Mouse (Mus musculus) gonadal fat pad, adult 2 months (tissue): Measurements from ENCODE around the gene Inhbc. TPM values are rescaled to one million over a fixed set of nuclear protein-coding genes. Genes with fewer than 3 reads are reported as not detected.

Experiments used
- DNase-seq: peaks from one replicate; pipeline ENCODE4 v3.0.0-alpha.2; 2012; ENCODE audit warnings: low read depth
- polyA plus RNA-seq: library from polyadenylated mRNA; depleted of rRNA; stranded (reverse); fragments of >200 nt; gene quantifications from 2 replicates; pipeline ENCODE4 v1.2.3, GENCODE M21; 2012

Gene Inhbc
- polyA plus RNA-seq, 1 experiment: not detected

DNA sequence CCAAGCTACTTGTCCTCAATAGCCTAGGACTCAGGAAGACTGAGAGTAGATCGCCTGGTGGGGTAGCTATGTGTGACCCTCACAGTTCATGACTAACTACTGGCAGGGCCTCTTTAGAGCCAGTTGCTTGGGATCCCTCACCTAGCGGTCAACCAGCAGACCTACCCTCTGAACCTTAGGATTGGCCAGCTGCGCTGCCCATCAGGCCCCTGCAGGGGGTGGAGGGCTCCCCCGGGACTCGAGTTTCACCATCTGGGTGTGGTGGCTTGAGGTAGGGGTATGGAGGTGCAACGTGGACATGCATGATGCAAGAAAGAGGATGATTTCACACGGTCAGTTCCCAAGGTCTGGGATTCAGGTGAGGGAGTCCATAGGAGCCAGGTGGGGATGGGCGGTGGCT is 18.5 kb downstream of the Inhbc start:
- DNase-seq: no peak

DNA sequence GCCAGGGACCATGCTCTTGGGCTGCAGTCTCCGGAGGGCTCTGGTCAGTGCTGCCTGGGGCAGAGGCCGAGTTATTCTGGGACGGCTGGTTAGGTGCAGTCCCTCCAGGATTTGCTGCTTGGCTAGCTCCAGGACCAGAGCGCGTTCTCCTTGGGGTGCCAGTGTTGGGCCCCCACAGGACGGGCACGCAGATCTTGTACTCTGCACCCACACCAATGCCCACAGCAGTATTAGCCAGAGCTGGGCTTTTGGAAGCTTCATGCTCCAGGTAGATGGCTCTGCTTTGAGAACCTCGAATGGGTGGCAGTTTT is 19.0 kb downstream of the Inhbc start:
- no peak for DNase-seq

DNA sequence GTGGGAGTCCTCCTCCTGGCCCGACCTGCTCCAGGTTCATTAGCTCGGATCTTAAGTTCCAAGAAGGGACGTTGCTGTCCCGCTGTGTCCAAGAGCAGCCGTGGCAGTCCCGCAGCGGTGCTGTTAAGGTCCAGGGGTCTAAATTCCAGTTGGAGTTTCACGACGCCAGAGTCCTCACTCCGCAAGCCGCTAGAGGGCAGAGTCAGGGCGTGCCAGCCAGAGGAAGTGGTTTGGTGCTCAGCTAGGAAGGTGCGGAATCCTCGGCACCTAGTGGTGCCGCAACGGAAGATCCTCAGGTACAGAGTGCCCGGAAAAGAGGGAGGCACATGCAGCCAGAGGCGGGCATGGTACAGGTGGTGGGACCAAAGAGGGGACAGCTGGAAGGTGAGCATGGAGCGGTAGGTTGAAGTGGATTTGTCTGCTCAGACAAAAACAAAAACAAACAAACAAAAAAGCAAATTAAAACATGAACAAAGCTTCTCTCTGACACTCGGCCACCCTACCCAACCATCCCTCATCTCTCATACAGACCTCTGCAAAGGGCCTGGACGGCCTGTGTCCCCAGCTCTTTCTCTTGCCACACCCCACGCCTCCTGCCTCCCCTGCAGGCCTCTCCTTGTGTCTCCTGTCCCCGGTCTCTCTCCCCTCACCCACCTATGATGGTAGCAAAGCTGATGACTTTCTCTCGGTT is 19.5 kb downstream of the Inhbc start:
- no peak for DNase-seq

DNA sequence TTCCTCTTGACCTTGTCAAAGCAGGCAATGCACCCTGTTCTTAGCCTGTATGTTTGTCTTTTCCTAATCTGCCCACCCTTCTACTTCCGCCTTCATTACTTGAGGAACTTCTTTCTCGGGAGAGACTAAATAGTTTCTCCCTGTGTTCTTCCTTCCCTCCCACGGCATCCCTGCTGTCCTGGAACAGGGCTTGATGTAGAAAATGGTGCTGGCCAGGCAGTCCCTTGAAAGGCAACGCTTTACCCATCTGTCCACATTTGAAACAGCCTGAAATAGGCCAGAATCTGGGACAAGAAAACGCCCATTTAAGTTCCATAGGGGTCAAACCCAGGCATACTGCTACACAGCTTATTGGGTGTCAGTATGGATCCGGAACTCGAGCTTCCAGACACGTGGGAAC is 20.4 kb downstream of the Inhbc start:
- DNase-seq: no peak

DNA sequence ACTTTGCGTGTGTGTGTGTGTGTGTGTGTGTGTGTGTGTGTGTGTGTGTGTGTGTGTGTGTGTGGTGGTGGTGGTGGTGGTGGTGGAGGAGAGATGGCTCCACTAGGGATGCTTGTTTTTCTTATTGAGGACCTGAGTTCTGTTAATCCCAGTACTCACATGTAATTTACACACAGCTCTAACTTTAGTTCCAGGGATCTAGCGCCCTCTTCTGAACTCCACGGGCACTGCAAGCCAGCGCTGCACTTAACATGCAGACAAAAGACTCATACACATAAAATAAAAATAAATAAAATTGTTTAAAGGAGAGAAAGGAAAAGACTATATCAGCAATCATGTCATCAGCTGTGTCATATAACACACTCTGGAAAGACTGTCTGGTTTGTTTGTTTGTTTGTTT is 21.3 kb downstream of the Inhbc start:
- no peak for DNase-seq

DNA sequence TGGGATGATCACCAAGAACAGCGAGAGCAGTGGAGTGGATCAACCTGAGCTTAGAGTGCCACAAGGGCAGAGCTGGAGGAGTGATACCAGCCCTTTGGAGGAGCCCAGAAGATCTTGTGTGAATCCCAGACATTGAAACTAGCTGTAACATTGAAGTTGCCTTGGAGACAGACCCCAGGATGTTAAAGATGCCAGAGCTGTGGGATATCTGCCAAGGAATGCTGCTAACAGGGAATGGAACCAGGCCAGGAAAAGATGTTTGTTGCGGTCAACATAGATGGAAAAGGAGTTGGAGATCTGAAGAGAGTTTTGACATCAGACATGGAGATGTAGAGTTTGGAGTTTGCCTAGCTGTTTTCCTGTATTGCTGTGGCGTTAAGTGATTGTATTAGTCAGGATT is 24.1 kb downstream of the Inhbc start:
- DNase-seq: no peak

DNA sequence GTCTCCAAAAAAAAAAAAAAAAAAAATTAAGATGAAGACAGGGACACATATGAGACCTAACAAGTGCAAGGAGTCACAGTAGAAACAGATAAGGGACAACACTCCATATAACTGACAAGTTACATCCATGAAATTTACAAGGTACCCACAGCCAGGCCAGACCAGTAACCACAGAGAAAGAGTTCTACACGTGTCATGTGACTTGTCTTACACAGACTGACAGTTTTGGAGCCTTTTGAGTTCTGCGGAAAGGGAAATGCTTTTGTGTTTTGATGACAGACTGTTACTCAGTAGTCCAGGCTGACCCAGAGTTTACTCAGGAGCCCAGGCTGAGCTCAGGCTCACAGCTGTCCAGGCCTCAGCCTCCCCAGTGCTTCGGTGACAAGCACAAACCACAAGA is 27.2 kb downstream of the Inhbc start:
- no peak for DNase-seq

DNA sequence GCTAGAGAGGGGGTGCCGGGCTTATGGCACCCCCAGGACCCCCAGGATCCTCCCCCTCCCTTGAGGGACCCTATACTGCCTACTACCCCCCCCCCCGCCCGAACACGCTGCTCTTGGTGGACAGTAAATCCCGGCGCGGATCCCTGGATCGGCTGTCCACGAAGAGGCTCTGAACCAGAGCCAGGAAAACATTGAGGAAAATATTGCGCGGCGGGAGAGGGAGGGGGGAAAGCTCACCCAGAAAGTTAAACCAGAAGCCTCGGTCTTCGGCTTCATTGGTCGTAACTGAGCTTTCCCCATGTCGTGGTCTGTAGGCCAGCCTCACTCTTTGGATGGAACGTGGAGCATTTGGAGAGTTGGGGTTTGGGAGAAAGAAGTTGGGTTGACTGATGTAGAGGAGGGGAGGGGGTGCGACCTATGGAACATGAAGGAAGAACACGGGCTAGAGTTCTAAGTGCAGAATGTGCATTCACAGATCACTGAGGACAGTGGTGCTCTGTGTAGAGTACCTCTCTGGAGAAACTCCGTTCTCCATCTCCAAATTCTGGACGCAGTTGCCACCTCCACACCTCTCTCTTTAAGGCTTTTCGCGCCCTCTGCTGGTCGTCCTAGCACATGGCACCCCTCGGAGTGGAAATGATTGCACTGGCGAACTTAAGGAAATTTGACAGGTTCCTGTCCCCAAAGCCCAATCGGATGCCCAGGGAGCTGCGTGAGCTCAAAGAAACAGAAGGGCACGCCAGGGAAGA is 28.2 kb downstream of the Inhbc start, which contains the start of gene Gli1:
Gene Gli1 (minus strand): TSS at position 84 of the 749 bp plus-strand sequence.
- no peak for DNase-seq

DNA sequence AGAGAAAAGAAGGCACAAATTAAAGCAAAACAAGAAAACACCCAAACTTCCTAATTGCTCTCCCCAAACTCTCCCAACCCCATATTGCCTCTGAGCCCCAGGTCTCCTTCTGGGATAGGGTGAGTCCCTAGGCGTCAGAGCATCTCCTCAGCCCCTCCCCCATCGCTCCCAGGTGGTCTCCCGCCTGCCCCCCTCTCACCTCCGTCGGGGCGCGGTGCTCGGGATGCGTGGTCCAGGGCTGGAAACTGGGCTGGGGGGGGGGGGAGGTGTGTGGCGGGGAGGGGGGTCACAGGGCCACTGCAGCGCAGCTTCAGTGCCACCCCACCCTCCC is 28.9 kb downstream of the Inhbc start:
- no peak for DNase-seq

DNA sequence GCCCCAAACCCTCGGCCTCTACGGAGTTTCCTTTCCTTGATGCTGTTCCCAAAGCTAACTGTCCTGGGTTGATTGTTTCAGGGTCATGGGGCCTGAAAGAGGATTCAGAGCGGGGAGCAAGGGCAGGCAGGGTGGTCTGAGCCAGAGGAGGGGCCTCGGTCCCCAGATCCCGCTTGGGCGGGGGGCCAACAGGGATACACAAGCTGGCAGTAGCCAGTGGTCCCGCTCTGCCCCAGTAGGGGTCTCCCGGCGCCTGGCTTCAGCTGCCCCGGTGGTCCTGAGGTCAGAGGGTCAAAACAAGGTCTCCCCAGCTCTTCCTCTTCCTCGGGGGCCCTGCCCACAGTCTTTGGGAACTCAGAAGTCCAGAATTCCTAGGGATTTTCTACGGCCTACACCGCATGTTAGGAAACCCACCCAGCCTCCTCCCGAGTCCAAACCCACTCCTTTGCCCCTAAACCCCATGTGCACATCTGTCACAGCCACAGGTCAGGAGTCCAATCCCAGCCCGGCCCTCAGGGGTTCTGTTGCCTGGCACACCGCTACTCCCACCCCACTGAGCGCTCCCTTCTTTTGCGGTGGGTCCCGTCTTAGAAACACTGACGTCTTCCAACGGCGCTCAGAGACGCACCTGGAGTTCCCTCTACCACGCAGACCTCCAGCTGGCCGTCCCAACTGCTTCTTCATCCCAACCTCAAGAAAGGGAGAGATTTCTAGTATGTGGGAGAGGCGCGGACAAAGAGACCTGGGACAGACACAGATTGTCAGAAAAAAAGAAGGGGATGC is 29.5 kb downstream of the Inhbc start:
- no peak for DNase-seq

DNA sequence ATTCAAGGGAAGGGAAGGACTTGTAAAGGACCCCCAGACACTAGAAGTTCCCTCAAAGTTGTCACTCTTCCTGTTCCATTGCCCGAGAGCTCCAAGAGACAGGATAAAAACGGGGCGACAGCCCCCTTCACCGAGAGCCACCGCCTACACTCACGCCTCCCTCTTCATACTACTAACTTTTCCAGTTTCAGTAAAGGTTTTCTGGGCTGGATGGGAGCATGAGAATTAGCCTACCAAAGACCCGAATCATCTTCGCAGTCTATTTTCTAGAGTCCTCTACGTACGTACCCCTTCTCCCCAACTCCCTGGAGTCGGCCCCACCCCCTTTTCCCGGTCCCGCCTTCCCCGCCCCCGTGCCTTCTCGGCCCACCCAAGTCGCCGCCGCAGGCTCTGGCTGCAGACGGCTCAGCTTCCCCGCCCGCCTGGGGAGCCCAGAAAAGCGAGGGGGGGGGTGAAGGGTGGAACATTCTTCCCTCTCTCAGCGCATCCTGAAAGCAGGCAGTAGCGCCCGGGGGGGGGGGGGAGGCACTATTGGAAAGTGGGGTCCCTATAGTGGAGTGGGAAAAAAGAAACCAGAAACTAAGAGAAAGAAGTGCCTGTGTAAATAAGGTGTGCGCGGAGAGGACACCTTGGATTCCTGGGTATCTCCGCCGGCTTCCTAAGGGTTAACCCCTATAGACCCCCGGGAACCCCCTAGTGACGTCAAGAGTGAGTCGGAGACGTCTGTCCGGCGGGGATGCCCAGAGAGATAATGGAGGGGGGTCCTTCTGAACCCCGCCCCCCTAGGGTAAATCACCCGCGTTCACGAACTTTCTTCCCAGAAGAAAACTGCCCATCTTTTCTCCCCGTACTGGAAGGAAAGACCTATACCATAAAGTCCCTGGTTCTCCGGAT is 30.3 kb downstream of the Inhbc start:
- no peak for DNase-seq

DNA sequence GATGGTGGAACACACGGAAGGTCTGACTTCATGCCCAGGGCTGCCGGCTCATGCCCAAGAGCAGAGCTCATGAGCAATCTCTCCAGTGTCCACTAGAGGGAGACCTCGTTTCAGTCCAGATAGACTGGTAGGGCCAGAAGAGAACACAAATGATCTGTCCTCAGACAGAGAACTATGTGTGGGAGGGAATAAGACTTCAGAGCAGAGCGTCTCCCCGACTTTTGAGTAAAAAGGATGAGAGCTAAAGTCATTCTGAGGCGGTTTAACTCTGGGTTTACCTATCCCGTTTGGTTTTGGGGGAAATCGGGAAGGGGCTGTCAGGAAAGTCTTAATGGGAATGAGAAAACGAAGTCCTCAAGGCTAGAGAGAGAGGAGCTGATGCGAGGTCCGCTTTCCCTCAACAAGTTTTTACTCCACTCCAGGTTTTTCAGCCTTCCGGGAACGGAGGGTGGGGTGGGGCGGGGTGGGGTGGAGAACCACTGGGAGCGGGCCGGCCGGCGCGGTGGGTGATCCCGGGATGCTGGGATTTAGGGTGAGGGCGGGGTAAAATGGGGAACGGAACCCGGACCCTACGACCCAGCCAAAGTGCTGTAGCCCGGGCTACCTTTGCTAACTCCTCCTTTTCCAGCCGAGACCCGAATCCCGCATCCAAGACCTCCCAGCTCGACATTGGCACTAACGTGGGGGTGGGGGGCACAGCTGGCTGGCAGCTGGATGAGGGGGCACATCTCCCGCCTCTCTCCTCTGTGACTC is 31.1 kb downstream of the Inhbc start:
- peak; percentile 87 for DNase-seq

DNA sequence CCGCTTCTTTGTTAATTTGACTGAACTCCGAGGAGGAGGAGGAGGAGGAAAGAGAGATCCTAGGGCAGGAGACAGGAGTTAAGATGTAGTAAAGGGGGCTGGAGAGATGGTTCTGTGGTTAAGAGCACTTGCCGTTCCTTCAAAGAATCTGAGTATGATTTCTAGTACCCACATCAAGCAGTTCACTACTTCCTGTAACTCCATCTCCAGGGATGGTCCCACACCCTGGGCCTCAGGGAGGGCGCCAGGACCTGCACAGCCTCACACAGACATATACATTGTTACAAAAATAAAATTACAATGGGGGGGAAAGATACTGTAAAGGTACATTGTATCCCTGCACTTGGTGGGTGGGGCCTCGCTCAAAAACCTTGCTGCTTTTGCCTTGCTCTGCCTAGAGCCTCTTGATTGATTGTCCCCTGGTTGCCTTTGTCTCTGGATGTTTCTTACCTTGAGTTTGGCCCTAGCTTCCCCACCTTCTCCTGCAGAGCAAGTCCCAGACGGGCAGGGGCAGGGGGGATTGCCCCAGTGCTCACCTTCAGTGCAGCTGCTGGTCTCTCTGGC is 32.6 kb downstream of the Inhbc start:
- no peak for DNase-seq

DNA sequence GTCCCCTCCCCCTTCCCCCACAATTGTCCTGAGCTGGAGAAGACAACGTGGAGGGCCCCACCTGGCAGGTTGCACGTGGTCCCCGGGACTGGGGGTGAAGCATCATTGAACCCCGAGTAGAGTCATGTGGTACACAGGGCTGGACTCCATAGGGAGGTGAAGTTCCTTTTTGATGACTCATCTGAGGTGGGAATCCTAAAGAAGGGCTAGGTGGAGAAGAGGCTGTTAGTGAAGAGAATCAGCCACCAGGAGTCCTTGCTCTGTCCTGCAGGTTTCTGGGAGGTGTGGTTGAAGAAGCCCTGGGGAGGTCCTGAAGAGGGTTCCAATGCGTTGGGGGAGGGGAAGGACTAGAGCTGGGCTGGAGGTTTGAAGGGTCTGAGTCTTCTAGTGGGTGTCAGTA is 33.3 kb downstream of the Inhbc start:
- DNase-seq: no peak

DNA sequence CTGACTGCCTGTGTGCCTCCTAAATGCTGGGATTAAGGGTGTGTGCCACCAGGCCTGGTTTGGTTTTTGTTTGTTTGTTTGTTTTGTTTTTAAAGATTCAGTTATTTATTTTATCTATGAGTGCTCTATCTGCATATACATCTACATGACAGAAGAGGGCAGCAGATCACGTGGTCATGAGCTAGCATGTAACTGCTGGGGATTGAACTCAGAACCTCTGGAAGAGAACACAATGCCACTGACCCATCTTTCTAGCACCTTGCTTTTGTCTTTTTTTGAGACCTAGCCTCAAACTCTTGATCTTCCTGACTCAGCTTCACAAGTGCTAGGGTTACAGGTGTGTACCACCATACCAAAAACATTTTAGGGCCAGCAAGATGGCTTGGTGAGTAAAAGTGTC is 35.0 kb downstream of the Inhbc start:
- no peak for DNase-seq

DNA sequence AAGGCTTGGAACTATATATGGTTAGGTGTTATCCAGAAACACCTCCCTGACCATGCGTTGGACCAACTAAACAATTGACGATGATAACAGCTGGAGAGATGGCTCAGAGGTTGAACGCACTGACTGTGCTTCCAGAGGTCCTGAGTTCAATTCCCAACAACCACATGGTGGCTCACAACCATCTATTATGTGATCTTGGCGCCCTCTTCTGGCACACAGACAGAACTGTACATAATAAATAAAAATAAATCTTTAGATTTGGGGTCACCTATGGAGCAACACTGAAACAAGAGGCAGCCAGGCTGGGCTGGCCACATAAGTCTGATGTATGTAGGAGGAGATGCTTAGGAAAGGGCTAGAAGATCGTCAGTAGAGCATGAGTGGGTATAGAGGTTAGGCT is 37.1 kb downstream of the Inhbc start:
- no peak for DNase-seq

DNA sequence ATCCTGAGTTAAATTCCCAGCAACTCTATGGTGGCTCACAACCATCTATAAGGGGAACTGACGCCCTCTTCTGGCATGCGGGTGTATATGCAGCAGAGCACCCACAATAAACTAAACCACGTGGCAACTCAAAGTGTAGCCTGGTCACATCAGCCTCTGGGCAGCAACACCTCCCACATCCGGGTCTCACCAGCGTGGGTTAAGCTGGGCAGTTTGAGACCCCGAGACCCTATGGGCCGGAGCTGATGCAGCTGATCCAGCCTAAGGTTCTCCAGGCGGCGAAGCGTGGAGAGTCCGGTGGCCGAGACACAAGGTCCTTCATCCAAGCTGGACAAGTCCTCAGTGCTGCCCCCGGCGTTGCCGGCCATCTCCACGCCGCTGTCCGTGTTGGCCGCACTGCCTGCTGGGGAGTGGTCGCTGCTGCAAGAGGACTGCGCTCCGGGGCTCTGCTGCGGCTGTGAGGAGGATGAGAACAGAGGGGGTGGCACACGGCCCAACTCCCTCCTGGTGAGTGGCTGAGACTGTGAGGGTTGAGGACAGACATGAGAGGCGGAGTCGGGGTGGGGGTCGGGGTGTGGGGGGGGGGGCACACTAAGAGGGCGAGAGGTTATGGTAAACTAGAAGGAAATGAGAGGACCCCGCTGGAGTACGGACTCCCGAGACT is 37.9 kb downstream of the Inhbc start:
- no peak for DNase-seq

DNA sequence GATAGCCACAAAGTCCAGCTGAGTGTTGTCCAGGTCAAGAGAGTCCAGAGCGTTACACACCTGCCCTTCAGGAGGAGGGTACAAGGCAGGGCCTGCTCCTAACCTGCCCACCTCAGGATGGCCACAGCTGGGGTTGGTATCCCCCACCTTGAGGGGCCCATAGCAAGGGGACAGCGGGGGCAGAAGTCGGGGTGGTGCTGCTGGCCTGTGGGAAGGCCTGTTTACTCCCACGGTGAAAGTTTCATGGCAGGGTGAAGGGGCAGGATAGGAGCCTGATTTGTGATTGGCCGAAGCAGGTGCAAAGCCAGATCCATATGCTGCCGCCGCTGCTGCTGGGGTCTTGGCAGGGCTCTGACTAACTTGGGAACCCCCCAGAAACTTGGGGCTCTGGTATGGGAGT is 40.0 kb downstream of the Inhbc start:
- DNase-seq: no peak

DNA sequence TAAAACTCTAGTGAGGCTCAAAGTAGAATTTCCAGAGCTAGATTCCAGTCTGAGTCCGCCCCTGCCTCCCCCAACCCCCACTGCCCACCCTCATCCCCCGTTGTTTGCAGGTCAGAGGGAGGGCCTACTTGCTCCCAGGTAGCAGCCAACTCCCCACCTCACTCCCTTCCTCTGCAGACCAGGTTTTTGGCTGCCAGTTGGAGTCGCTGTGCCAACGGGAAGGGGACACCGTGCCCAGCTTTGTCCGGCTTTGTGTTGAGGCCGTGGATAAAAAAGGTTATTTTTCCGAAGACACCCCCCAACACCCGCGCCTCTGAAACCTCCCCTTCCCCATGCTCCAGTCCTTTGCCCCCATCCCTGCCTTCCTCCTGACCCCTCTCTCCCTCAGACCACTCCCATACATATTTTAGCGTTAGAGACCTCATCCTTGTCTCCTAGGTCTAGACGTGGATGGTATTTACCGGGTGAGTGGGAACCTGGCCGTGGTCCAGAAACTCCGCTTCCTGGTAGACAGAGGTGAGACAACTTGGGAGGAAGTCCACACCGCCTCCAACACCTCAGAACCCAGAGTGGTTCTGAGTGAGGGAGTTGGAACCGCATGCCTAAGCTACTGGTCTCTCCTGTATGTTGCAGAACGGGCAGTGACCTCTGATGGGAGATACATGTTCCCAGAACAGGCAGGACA is 42.6 kb downstream of the Inhbc start:
- DNase-seq: no peak

DNA sequence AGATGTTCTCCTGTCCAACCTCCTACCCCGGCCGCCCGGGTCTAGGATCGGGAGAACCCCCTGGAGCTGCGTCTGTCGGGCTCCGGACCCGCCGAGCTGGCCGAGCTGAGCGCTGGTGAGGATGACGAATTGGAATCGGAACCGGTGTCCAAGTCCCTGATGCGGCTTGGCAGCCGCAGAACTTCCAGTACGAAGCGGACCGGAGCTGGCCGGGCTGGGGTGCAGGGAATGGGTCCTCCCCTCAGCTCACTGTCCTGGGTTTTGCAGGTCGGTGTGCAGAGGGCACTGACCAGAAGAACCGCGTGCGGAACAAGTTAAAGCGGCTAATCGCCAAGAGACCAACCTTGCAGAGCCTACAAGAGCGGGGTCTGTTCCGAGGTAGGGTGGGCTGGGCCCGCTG is 43.4 kb downstream of the Inhbc start:
- DNase-seq: no peak
